Mouse (Mus musculus) stomach, postnatal 0 days (tissue): ENCODE data around the gene Gfpt2. TPM values are rescaled to one million over a fixed set of nuclear protein-coding genes. Genes with fewer than 3 reads are reported as not detected.

Experiments
- ATAC-seq: fragments of 200-750 bp; cut with Nextera tagmentation; 2 replicates; pipeline ENCODE4 v1.8.0; 2017; ENCODE audit not compliant: low FRiP score, low TSS enrichment
- DNase-seq: peaks from one replicate; pipeline ENCODE4 v3.0.0-alpha.2; 2016; ENCODE audit warnings: low spot score
- H3K27ac ChIP-seq: fragments of 300-500 bp; sonication (generic); replicated peaks from 2 replicates; pipeline ENCODE4 v1.5.1; 2014; ENCODE audit warnings: mild to moderate bottlenecking, control low read depth
- H3K27me3 ChIP-seq: fragments of 300-500 bp; sonication (generic); 2 replicates; pipeline ENCODE4 v1.6.1; 2014; ENCODE audit warnings: low read length; ENCODE audit not compliant: control insufficient read depth, insufficient read depth
- H3K36me3 ChIP-seq: fragments of 300-500 bp; sonication (generic); 2 replicates; pipeline ENCODE4 v1.6.1; 2014; ENCODE audit warnings: low read length, mixed read lengths; ENCODE audit not compliant: control insufficient read depth, insufficient read depth
- H3K4me1 ChIP-seq: fragments of 300-500 bp; sonication (generic); replicated peaks from 2 replicates; pipeline ENCODE4 v1.6.1; 2014; ENCODE audit warnings: antibody characterized with exemption; ENCODE audit not compliant: control insufficient read depth, insufficient read depth
- H3K4me2 ChIP-seq: fragments of 300-500 bp; sonication (generic); replicated peaks from 2 replicates; pipeline ENCODE4 v1.6.1; 2014; ENCODE audit warnings: low read depth, mild to moderate bottlenecking, control low read depth, moderate library complexity
- H3K4me3 ChIP-seq: fragments of 300-500 bp; sonication (generic); 2 replicates; pipeline ENCODE4 v1.5.1; 2014; ENCODE audit warnings: low read depth, low read length, control low read depth
- H3K9ac ChIP-seq: fragments of 300-500 bp; sonication (generic); 2 replicates; pipeline ENCODE4 v1.6.1; 2014; ENCODE audit warnings: mild to moderate bottlenecking, low read length, control low read depth, mixed read lengths
- H3K9me3 ChIP-seq: fragments of 300-500 bp; sonication (generic); 2 replicates; pipeline ENCODE4 v1.6.1; 2016; ENCODE audit warnings: low read length; ENCODE audit not compliant: control insufficient read depth
- CTCF ChIP-seq: IDR thresholded peaks from 2 replicates; pipeline ENCODE4 v1.5.1; 2016; ENCODE audit warnings: antibody characterized with exemption, low read depth, mild to moderate bottlenecking, moderate library complexity
- EP300 ChIP-seq: optimal IDR thresholded peaks from 2 replicates; pipeline ENCODE3; 2016; ENCODE audit warnings: antibody characterized with exemption
- WGBS: fragments of 180-500 bp; shearing (Covaris S2); extraction: QIAGEN DNeasy Blood & Tissue Kit; methylation state at CpG from one replicate; pipeline ENCODE4 v1.1.7; 2014; 5-methylcytosine and 5-hydroxymethylcytosine counted together
- polyA plus RNA-seq: library from polyadenylated mRNA; unstranded; fragments of >200 nt; fragmentation: Nextera tagmentation; extraction: Ambion mirVana; gene quantifications from 2 replicates; pipeline ENCODE4 v1.2.1, GENCODE M21; 2015

Gene Gfpt2
- polyA plus RNA-seq, 1 experiment from 2014 or later, result 2.8 TPM

GRCm38 (mm10) chr11:49840666-49841065 lies 46.7 kb downstream of the Gfpt2 start:
- H3K9ac ChIP-seq, result no peak overlapping the region
- no peaks in the 10 kb centered on the region for H3K27me3 ChIP-seq
- 0 out of 2 replicates have a peak overlapping the region, but pooled peaks have one; percentile 30 for H3K27ac ChIP-seq
- DNase-seq (peak; percentile 60), ATAC-seq (peak; percentile 83)
- TF ChIP-seq CTCF, result no peak
- no peaks in the 10 kb centered on the region for H3K9me3 ChIP-seq
- WGBS, result 45% methylated on average over 1 of the region's 1 CpGs
- H3K36me3 ChIP-seq, result no peaks in the 10 kb centered on the region
- no peak overlapping the region for H3K4me2 ChIP-seq
- H3K4me1 ChIP-seq, result no peaks in the 10 kb centered on the region
- no peak overlapping the region for H3K4me3 ChIP-seq

GRCm38 (mm10) chr11:49841886-49842285 lies 47.9 kb downstream of the Gfpt2 start:
- Histone ChIP-seq H3K9me3 (no peaks in the 10 kb centered on the region), H3K4me2 (no peak overlapping the region), H3K27me3 (no peaks in the 10 kb centered on the region), H3K36me3 (no peaks in the 10 kb centered on the region), H3K4me3 (no peak overlapping the region), H3K9ac (no peak overlapping the region), H3K4me1 (0 out of 2 replicates have a peak, but pooled peaks cover 3% of the 10 kb centered on the region), H3K27ac (no peak overlapping the region)
- no peak for ATAC-seq
- 64% methylated on average over 1 of the region's 1 CpGs for WGBS
- no peak for TF ChIP-seq CTCF
- no peak for TF ChIP-seq EP300
- DNase-seq, result no peak

- no peak for ATAC-seq
- no peaks in the 10 kb centered on the region for H3K27me3 ChIP-seq
- no peak for TF ChIP-seq CTCF
- TF ChIP-seq EP300, result no peak
- no peak for DNase-seq
- H3K4me3 ChIP-seq, result no peak overlapping the region
- WGBS, result 34% methylated on average over 3 of the region's 3 CpGs
- H3K9ac ChIP-seq, result no peak overlapping the region
- peaks cover 3% of the 10 kb centered on the region; the same call in 1 of the 2 replicates for H3K4me1 ChIP-seq
- no peaks in the 10 kb centered on the region for H3K9me3 ChIP-seq
- no peak overlapping the region for H3K27ac ChIP-seq
- no peak overlapping the region for H3K4me2 ChIP-seq
- H3K36me3 ChIP-seq, result no peaks in the 10 kb centered on the region
Observed at GRCm38 (mm10) chr11:49842718-49843117, 48.7 kb downstream of the Gfpt2 start.

- Histone ChIP-seq H3K4me3 (no peak overlapping the region), H3K4me1 (peaks cover 3% of the 10 kb centered on the region; the same call in 1 of the 2 replicates), H3K9me3 (no peaks in the 10 kb centered on the region), H3K27me3 (no peaks in the 10 kb centered on the region), H3K36me3 (no peaks in the 10 kb centered on the region), H3K27ac (no peak overlapping the region), H3K9ac (no peak overlapping the region), H3K4me2 (no peak overlapping the region)
- TF ChIP-seq EP300 (no peak), CTCF (no peak)
- 68% methylated on average over 10 of the region's 10 CpGs for WGBS
- peak; percentile 57 for DNase-seq
- no peak for ATAC-seq
Observed at GRCm38 (mm10) chr11:49844311-49844710, 50.3 kb downstream of the Gfpt2 start.

GRCm38 (mm10) chr11:49844969-49845368 lies 51.0 kb downstream of the Gfpt2 start:
- ATAC-seq (no peak), DNase-seq (peak; percentile 79)
- Histone ChIP-seq H3K4me2 (no peak overlapping the region), H3K27ac (no peak overlapping the region), H3K9me3 (no peaks in the 10 kb centered on the region), H3K4me1 (peaks cover 3% of the 10 kb centered on the region; the same call in 1 of the 2 replicates), H3K9ac (no peak overlapping the region), H3K4me3 (no peak overlapping the region), H3K27me3 (no peaks in the 10 kb centered on the region), H3K36me3 (no peaks in the 10 kb centered on the region)
- WGBS, result 30% methylated on average over 3 of the region's 3 CpGs
- TF ChIP-seq EP300 (no peak), CTCF (peak; percentile 85)

GRCm38 (mm10) chr11:49845958-49846357 lies 52.0 kb downstream of the Gfpt2 start:
- ATAC-seq, result no peak

More at GRCm38 (mm10) chr11:49845958-49846357, 52.0 kb downstream of the Gfpt2 start:
- no peaks in the 10 kb centered on the region; the same call in 1 of the 2 replicates for H3K36me3 ChIP-seq
- peaks cover 3% of the 10 kb centered on the region; the same call in 1 of the 2 replicates for H3K4me1 ChIP-seq
- H3K27ac ChIP-seq, result peak overlapping the region; percentile 78
- WGBS, result 28% methylated on average over 11 of the region's 11 CpGs
- H3K4me3 ChIP-seq, result peak overlapping the region; percentile 86
- no peak for TF ChIP-seq CTCF
- TF ChIP-seq EP300, result no peak
- H3K9me3 ChIP-seq, result no peaks in the 10 kb centered on the region
- DNase-seq, result no peak
- H3K27me3 ChIP-seq, result no peaks in the 10 kb centered on the region
- peak overlapping the region; percentile 83 for H3K4me2 ChIP-seq
- H3K9ac ChIP-seq, result peak overlapping the region; percentile 63
